8 mouse cellular contexts compared by ENCODE assay signal in genomic region chr11:30771267-30771903, GRCm38 (mm10). TPM values are rescaled to one million over a fixed set of nuclear protein-coding genes. Genes with fewer than 3 reads are reported as not detected.
DNase-seq lines count a peak whose midpoint lies in the region; ATAC-seq and TF ChIP-seq lines count a peak whose summit lies in the region.

TSS of gene Psme4 (plus strand) at chr11:30771726.

- peak within 1 kb of the TSS; percentile 85 for H3K27ac ChIP-seq in ES-Bruce4 (ENCODE audit: insufficient read depth, low read length)
- peak within 1 kb of the TSS; percentile 92 for H3K27ac ChIP-seq in forebrain, embryonic 14.5 days (ENCODE audit: low read depth, low read length)
- H3K27ac ChIP-seq in neural tube, embryonic 15.5 days (replicated peaks) = peak within 1 kb of the TSS; percentile 96

- TF ChIP-seq POLR2A in ES-Bruce4 (IDR thresholded peaks at IDR 0.05; ENCODE audit: insufficient read depth, low read length) = peak; percentile 95

- TF ChIP-seq CTCF in ES-Bruce4 (IDR thresholded peaks at IDR 0.05; ENCODE audit: low read depth, low read length) = no peak

- H3K36me3 ChIP-seq in ES-Bruce4 (ENCODE audit: control insufficient read depth, insufficient read depth, low read length, poor library complexity, severe bottlenecking) = no peaks in the 10 kb centered on the region
- no peaks in the 10 kb centered on the region for H3K36me3 ChIP-seq in forebrain, embryonic 14.5 days (ENCODE audit: control insufficient read depth, insufficient read depth, low read length)
- no peaks in the 10 kb centered on the region for H3K36me3 ChIP-seq in neural tube, embryonic 15.5 days

- H3K9ac ChIP-seq in ES-Bruce4 (ENCODE audit: low read depth, poor library complexity, severe bottlenecking) = peak within 1 kb of the TSS; percentile 97
- peak within 1 kb of the TSS; percentile 96 for H3K9ac ChIP-seq in forebrain, embryonic 14.5 days (ENCODE audit: low read length)
- H3K9ac ChIP-seq in neural tube, embryonic 15.5 days (replicated peaks) = peak within 1 kb of the TSS; percentile 96

- peak within 1 kb of the TSS; percentile 77 for H3K4me2 ChIP-seq in forebrain, embryonic 14.5 days (ENCODE audit: low read length)
- peak within 1 kb of the TSS; percentile 70 for H3K4me2 ChIP-seq in neural tube, embryonic 15.5 days

- H3K9me3 ChIP-seq in ES-Bruce4 (replicated peaks; ENCODE audit: control insufficient read depth, insufficient read depth, low read length, poor library complexity, severe bottlenecking) = no peaks in the 10 kb centered on the region
- H3K9me3 ChIP-seq in forebrain, embryonic 14.5 days (replicated peaks; ENCODE audit: control insufficient read depth, low read length) = no peaks in the 10 kb centered on the region
- H3K9me3 ChIP-seq in neural tube, embryonic 15.5 days (replicated peaks) = no peaks in the 10 kb centered on the region

- peak within 1 kb of the TSS; percentile 98 for H3K4me3 ChIP-seq in ES-Bruce4 (ENCODE audit: low read depth, low read length)
- peak within 1 kb of the TSS; percentile 94 for H3K4me3 ChIP-seq in forebrain, embryonic 14.5 days (ENCODE audit: low read depth, low read length)
- peak within 1 kb of the TSS; percentile 98 for H3K4me3 ChIP-seq in neural tube, embryonic 15.5 days (replicated peaks)

- no peak for TF ChIP-seq EP300 in ES-Bruce4 (IDR thresholded peaks at IDR 0.05; ENCODE audit: insufficient read depth, low read depth, low read length)

- DNase-seq in forebrain, embryonic 14.5 days (ENCODE audit: low spot score) = peak; percentile 97
- peak; percentile 96 to 98 for DNase-seq in heart, postnatal 14 days
- DNase-seq in layer of hippocampus, adult 11-12 months (ENCODE audit: low spot score) = peak; percentile 92
- peak; percentile 95 to 97 for DNase-seq in lung, adult 18-20 months
- DNase-seq in testis, postnatal 14 days (ENCODE audit: low spot score) = peak; percentile 93

- 1% methylated on average over 25 of the region's 43 CpGs for WGBS in forebrain, embryonic 14.5 days
- 2% methylated on average over 35 of the region's 43 CpGs for WGBS in neural tube, embryonic 15.5 days

- no peaks in the 10 kb centered on the region for H3K27me3 ChIP-seq in ES-Bruce4 (ENCODE audit: control insufficient read depth, insufficient read depth, low read length, poor library complexity, severe bottlenecking)
- H3K27me3 ChIP-seq in forebrain, embryonic 14.5 days (replicated peaks; ENCODE audit: control insufficient read depth, insufficient read depth, low read length) = no peaks in the 10 kb centered on the region
- H3K27me3 ChIP-seq in neural tube, embryonic 15.5 days (replicated peaks) = no peaks in the 10 kb centered on the region

- ATAC-seq in cerebellum, adult (ENCODE audit: insufficient number of reproducible peaks, low FRiP score, low TSS enrichment) = peak; percentile 96
- ATAC-seq in forebrain, embryonic 14.5 days = peak; percentile 98
- peak; percentile 98 for ATAC-seq in neural tube, embryonic 15.5 days (ENCODE audit: low FRiP score)

- intact Hi-C loops in heart, postnatal 14 days (cut with DNase I) = no loop called here

- peaks cover 4% of the 10 kb centered on the region for H3K4me1 ChIP-seq in ES-Bruce4 (ENCODE audit: control insufficient read depth, insufficient read depth, low read length)
- H3K4me1 ChIP-seq in forebrain, embryonic 14.5 days (ENCODE audit: control insufficient read depth, insufficient read depth, low read length) = peaks cover 13% of the 10 kb centered on the region
- peaks cover 25% of the 10 kb centered on the region for H3K4me1 ChIP-seq in neural tube, embryonic 15.5 days

RNA-seq across cellular contexts. Expression of gene Psme4, which starts in this region (rescaled TPM):
- polyA plus RNA-seq in ES-Bruce4 (2011; ENCODE audit: insufficient read depth, insufficient read length, low read depth, missing spikeins) = 241 and 244 TPM in 2 replicates
- polyA plus RNA-seq in forebrain, embryonic 14.5 days (2014; fragmentation: Nextera tagmentation; extraction: Ambion mirVana) = 21.3 and 22.7 TPM in 2 replicates
- total RNA-seq in heart, postnatal 14 days (2021) = 100 to 1,000 TPM; 138 to 169 TPM
- polyA plus RNA-seq in neural tube, embryonic 15.5 days (2015; fragmentation: Nextera tagmentation; extraction: Ambion mirVana) = 13.1 TPM in 2 replicates

Comparison
In these comparisons a context has a peak if more than half of its experiments do, and no peak if none do; other contexts are left out.
1. Peak in every context shown above with its lines: DNase-seq, ATAC-seq, H3K4me3 ChIP-seq and H3K27ac ChIP-seq.
2. RNA of gene Psme4 (polyA plus RNA-seq): 241 to 244 TPM in ES-Bruce4; 21.3 to 22.7 TPM in forebrain, embryonic 14.5 days and 13.1 TPM in neural tube, embryonic 15.5 days; every median in the first group is over 10 times any median in the second.